Mouse (Mus musculus): ENCODE data around the gene Cast.

DNA sequence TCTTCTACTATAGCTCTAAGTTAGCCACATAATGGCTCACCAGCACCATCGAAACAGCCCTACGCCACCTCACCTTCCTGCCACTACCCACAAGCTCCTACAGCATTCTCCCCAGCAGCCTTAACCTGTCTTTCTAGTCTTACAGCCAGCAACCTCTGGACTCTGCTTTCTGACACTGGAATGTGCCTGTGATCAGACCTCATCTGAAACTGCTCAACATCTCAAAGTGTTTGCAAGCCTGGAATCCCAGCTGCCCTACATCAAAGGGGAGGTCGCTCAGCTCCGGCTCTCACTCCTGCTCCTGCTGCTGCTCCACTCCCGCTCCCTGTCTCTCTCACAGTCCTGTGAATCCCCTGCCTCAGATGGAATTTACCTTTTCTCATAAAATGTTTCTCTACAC is 65.4 kb downstream of the Cast start:
- no peak for TF ChIP-seq POLR2A (IDR thresholded peaks at IDR 0.05; ENCODE audit: low read depth, low read length)
- no peak for TF ChIP-seq CTCF (IDR thresholded peaks at IDR 0.05; ENCODE audit: extremely low read depth, insufficient read length, insufficient replicate concordance, low read depth, low read length)
